Mouse (Mus musculus) lung, postnatal 0 days (tissue): ENCODE data around the gene Glyctk. TPM values are rescaled to one million over a fixed set of nuclear protein-coding genes. Genes with fewer than 3 reads are reported as not detected.

Experiments used
- ATAC-seq: fragments of 200-750 bp; cut with Nextera tagmentation; 2 replicates; pipeline ENCODE4 v1.8.0; 2017; ENCODE audit warnings: moderate library complexity
- DNase-seq: peaks from one replicate; pipeline ENCODE4 v3.0.0-alpha.2; 2016; ENCODE audit warnings: low spot score
- H3K27ac ChIP-seq: fragments of 300-500 bp; sonication (generic); 2 replicates; pipeline ENCODE4 v1.5.1; 2014; ENCODE audit warnings: antibody characterized with exemption, mild to moderate bottlenecking, low read length, mixed read lengths
- H3K27me3 ChIP-seq: fragments of 300-500 bp; sonication (generic); replicated peaks from 2 replicates; pipeline ENCODE4 v1.6.1; 2014; ENCODE audit warnings: low read length, mixed read lengths; ENCODE audit not compliant: insufficient read depth
- H3K36me3 ChIP-seq: fragments of 300-500 bp; sonication (generic); 2 replicates; pipeline ENCODE4 v1.6.1; 2014; ENCODE audit warnings: low read length, mixed read lengths; ENCODE audit not compliant: insufficient read depth
- H3K4me1 ChIP-seq: fragments of 300-500 bp; sonication (generic); 2 replicates; pipeline ENCODE4 v1.6.1; 2014; ENCODE audit warnings: antibody characterized with exemption, low read depth, low read length, mixed read lengths; ENCODE audit not compliant: insufficient read depth
- H3K4me2 ChIP-seq: fragments of 300-500 bp; sonication (generic); replicated peaks from 2 replicates; pipeline ENCODE4 v1.6.1; 2014; ENCODE audit warnings: low read depth, mild to moderate bottlenecking, low read length, moderate library complexity, mixed read lengths
- H3K4me3 ChIP-seq: fragments of 300-500 bp; sonication (generic); 2 replicates; pipeline ENCODE4 v1.5.1; 2014; ENCODE audit warnings: low read depth, low read length
- H3K9ac ChIP-seq: fragments of 300-500 bp; sonication (generic); replicated peaks from 2 replicates; pipeline ENCODE4 v1.6.1; 2014; ENCODE audit warnings: low read depth, mild to moderate bottlenecking
- H3K9me3 ChIP-seq: fragments of 300-500 bp; sonication (generic); 2 replicates; pipeline ENCODE4 v1.6.1; 2016; ENCODE audit warnings: low read length, mixed read lengths
- CTCF ChIP-seq: IDR thresholded peaks from 2 replicates; pipeline ENCODE4 v1.5.1; 2016; ENCODE audit warnings: antibody characterized with exemption, mild to moderate bottlenecking
- EP300 ChIP-seq: IDR thresholded peaks from 2 replicates; pipeline ENCODE4 v1.6.1; 2016; ENCODE audit warnings: antibody characterized with exemption, mild to moderate bottlenecking, control low read depth
- WGBS: fragments of 180-500 bp; shearing (Covaris S2); extraction: QIAGEN DNeasy Blood & Tissue Kit; methylation state at CpG from one replicate; pipeline ENCODE4 v1.1.7; 2014; 5-methylcytosine and 5-hydroxymethylcytosine counted together
- microRNA counts: library from miRNA; unstranded; fragments of <30 nt; microRNA quantifications from one replicate; lab custom pipeline; 2015
- microRNA-seq: library from miRNA; unstranded; fragments of <30 nt; microRNA quantifications from one replicate; pipeline ENCODE4, GENCODE M21; 2016
- polyA plus RNA-seq: library from polyadenylated mRNA; unstranded; fragments of >200 nt; fragmentation: Nextera tagmentation; extraction: Ambion mirVana; gene quantifications from 2 replicates; pipeline ENCODE4 v1.2.1, GENCODE M21; 2015

The Glyctk gene
- polyA plus RNA-seq, 1 experiment from 2014 or later, result 0.67 TPM

GRCm38 (mm10) chr9:106106241-106106640 is 51.7 kb downstream of the Glyctk start:
- no peaks in the 10 kb centered on the region for H3K9me3 ChIP-seq
- no peaks in the 10 kb centered on the region for H3K36me3 ChIP-seq
- no peak overlapping the region for H3K4me3 ChIP-seq
- DNase-seq, result no peak
- no peaks in the 10 kb centered on the region for H3K27me3 ChIP-seq
- ATAC-seq, result no peak
- 67% methylated on average over 9 of the region's 9 CpGs for WGBS
- no peaks in the 10 kb centered on the region for H3K4me1 ChIP-seq
- no peak overlapping the region for H3K9ac ChIP-seq
- TF ChIP-seq EP300 (no peak), CTCF (no peak)
- no peak overlapping the region for H3K4me2 ChIP-seq
- no peak overlapping the region for H3K27ac ChIP-seq

- Histone ChIP-seq H3K4me2 (no peak overlapping the region), H3K4me1 (no peaks in the 10 kb centered on the region), H3K36me3 (no peaks in the 10 kb centered on the region), H3K9me3 (no peaks in the 10 kb centered on the region), H3K27me3 (no peaks in the 10 kb centered on the region), H3K27ac (no peak overlapping the region), H3K9ac (no peak overlapping the region), H3K4me3 (no peak overlapping the region)
- WGBS, result 70% methylated on average over 7 of the region's 7 CpGs
- no peak for ATAC-seq
- DNase-seq, result no peak
- TF ChIP-seq EP300 (no peak), CTCF (no peak)
Observed at GRCm38 (mm10) chr9:106104401-106104800, 53.5 kb downstream of the Glyctk start.

MicroRNAs within 50 kb of the gene (microRNA counts, 519-probe panel; counts per million panel counts)
- microRNA mmu-let-7g (lab: Ali Mortazavi, UCI), result 7,475 counts per million, percentile 97 among the panel's probes with 10 or more counts

Small RNA genes lying within 50 kb of the gene (microRNA-seq; reads per million reads assigned to microRNA genes)
- gene Mir135a-1, result not detected
- 68,123 reads per million, percentile 99 among the genes with 10 or more reads in this experiment for gene Mirlet7g

Other genes with a start within 250 kb of the Glyctk start
- gene Col6a5, start 197.5 kb downstream of the Glyctk start, polyA plus RNA-seq, result 0.21 and 0.30 TPM in 2 replicates
- gene Col6a4, start 61.4 kb downstream of the Glyctk start, polyA plus RNA-seq, result 0.81 and 0.93 TPM in 2 replicates
- 11.3 and 13.2 TPM in 2 replicates for gene Wdr82, start 12.8 kb upstream of the Glyctk start, polyA plus RNA-seq
- gene Ppm1m, start 41.6 kb upstream of the Glyctk start, polyA plus RNA-seq, result 33.4 and 37.2 TPM in 2 replicates
- gene Twf2, start 45.0 kb upstream of the Glyctk start, polyA plus RNA-seq, result 64.2 and 64.6 TPM in 2 replicates
- 0.12 and 0.15 TPM in 2 replicates for gene Tlr9, start 64.5 kb upstream of the Glyctk start, polyA plus RNA-seq
- gene Alas1, start 90.5 kb upstream of the Glyctk start, polyA plus RNA-seq, result 292 and 310 TPM in 2 replicates
- 9.7 and 9.9 TPM in 2 replicates for gene Poc1a, start 122.9 kb upstream of the Glyctk start, polyA plus RNA-seq
- gene Dusp7, start 210.5 kb upstream of the Glyctk start, polyA plus RNA-seq, result 25.7 and 27.8 TPM in 2 replicates